Mouse (Mus musculus): ENCODE results near the gene Slc28a3. TPM values are rescaled to one million over a fixed set of nuclear protein-coding genes. Genes with fewer than 3 reads are reported as not detected.

Gene Slc28a3
- polyA plus RNA-seq (2012; rRNA removed) = 4.8 TPM in 2 replicates

DNA sequence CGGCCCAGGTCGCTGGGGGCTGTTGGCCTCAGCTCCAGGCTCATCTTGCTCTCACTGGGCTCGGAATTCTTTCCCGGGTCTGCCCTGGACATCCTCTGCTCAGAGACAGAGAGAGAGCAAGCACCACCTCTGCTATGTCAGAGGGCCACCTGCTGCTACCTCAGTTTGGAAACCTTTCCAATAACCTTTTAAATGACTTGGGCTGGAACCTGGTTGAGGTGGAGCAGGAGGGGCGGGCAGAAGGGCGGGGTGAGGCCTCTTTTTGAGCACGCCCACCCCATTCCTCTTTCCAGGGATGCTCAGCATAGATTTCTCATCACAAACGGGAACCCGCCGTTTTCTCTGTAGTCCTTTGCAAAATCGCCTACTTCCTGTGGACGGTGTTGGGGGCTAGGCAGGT is at the start of gene Slc28a3:
Gene Slc28a3 (minus strand): TSS at position 162 of the 400 bp plus-strand sequence.

Other genes with a start within 250 kb of the Slc28a3 start
- gene 2210016F16Rik, start 225.7 kb downstream of the Slc28a3 start, polyA plus RNA-seq (2012; rRNA removed) = 34.6 and 59.9 TPM in 2 replicates
- gene Rmi1, start 208.6 kb downstream of the Slc28a3 start, polyA plus RNA-seq (2012; rRNA removed) = 8.5 and 11.5 TPM in 2 replicates
- 204 and 237 TPM in 2 replicates for gene Hnrnpk, start 207.5 kb downstream of the Slc28a3 start, polyA plus RNA-seq (2012; rRNA removed)
- 45.2 and 46.7 TPM in 2 replicates for gene Ntrk2, start 195.7 kb upstream of the Slc28a3 start, polyA plus RNA-seq (2012; rRNA removed)